Mouse (Mus musculus): ENCODE results near the gene Cd177. TPM values are rescaled to one million over a fixed set of nuclear protein-coding genes. Genes with fewer than 3 reads are reported as not detected.

Gene Cd177
- 0.62 TPM for polyA plus RNA-seq (2017; shearing (Covaris generic))

DNA sequence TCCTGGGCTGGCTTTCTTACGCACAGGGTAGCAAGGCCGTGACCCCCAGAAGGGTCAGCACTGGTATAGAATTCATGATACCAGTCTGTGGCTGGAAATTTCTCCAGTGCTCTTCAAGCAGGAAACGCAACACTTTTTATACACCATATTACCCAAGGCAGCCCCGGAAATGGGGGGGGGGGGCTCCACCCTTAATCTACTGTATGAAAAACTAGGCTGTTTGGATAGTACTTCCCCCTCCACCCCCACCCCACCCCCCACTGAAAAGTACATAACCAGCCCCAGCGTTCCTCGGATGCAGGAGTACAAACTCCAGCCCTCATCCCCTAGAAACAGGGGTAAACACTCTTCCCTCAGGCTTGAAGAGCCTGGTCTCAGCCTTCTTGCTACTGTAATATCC, at the start of gene Cd177:
TSS of gene Cd177 (minus strand) at position 101 of the 400 bp plus-strand sequence.

DNA sequence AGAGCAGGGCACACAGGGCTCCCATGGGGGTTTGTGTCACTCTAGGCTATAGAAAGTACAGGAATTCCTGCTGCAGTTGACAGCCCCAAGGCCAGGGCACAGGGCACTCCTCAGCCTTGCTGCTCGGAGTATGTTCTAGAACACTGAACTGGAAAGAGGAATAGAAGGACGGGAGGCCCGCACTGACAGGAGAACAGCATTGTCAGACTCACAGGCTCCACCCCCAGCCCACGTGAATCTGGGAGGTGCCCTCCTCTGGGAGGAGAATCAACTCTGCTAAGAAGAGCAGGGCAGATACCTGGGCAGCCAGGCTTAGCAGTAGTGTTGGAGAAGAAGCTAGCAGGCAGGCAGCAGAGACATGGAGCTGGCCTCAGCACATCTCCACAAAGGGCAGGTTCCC, 16.8 kb upstream of the Cd177 start, which contains the start of gene Ceacam10:
TSS of gene Ceacam10 (plus strand) at position 289 of the 400 bp plus-strand sequence.

GRCm38 (mm10) chr7:24726808-24727207, 33.3 kb downstream of the Cd177 start, which contains the start of gene Gm4763:
Gene Gm4763, minus strand, starts transcription at chr7:24726908.

GRCm38 (mm10) chr7:24708832-24709292, 51.2 kb downstream of the Cd177 start, which contains the start of gene BC049730:
Gene BC049730, plus strand, starts transcription at chr7:24709242.

Other genes starting within 250 kb of the Cd177 start
- not detected for gene AC161166.1, start 247.9 kb downstream of the Cd177 start, polyA plus RNA-seq (2017; shearing (Covaris generic))
- 0.67 TPM for gene Irgq, start 229.6 kb downstream of the Cd177 start, polyA plus RNA-seq (2017; shearing (Covaris generic))
- gene Pinlyp, start 214.2 kb downstream of the Cd177 start, polyA plus RNA-seq (2017; shearing (Covaris generic)), result not detected
- gene Xrcc1, start 214.0 kb downstream of the Cd177 start, polyA plus RNA-seq (2017; shearing (Covaris generic)), result 71.9 TPM
- 13.7 TPM for gene Ethe1, start 172.8 kb downstream of the Cd177 start, polyA plus RNA-seq (2017; shearing (Covaris generic))
- not detected for gene Zfp575, start 172.7 kb downstream of the Cd177 start, polyA plus RNA-seq (2017; shearing (Covaris generic))
- gene Phldb3, start 149.5 kb downstream of the Cd177 start, polyA plus RNA-seq (2017; shearing (Covaris generic)), result 1.1 TPM
- not detected for gene Lypd3, start 123.8 kb downstream of the Cd177 start, polyA plus RNA-seq (2017; shearing (Covaris generic))
- not detected for gene Tex101, start 83.6 kb downstream of the Cd177 start, polyA plus RNA-seq (2017; shearing (Covaris generic))
- not detected for gene BC049730, start 51.1 kb downstream of the Cd177 start, polyA plus RNA-seq (2017; shearing (Covaris generic))
- not detected for gene Gm4763, start 33.4 kb downstream of the Cd177 start, polyA plus RNA-seq (2017; shearing (Covaris generic))
- gene Ceacam10, start 16.9 kb upstream of the Cd177 start, polyA plus RNA-seq (2017; shearing (Covaris generic)), result not detected
- gene Gm9844, start 101.9 kb upstream of the Cd177 start, polyA plus RNA-seq (2017; shearing (Covaris generic)), result 19.4 TPM
- not detected for gene Lypd4, start 109.6 kb upstream of the Cd177 start, polyA plus RNA-seq (2017; shearing (Covaris generic))
- not detected for gene Dmrtc2, start 109.7 kb upstream of the Cd177 start, polyA plus RNA-seq (2017; shearing (Covaris generic))
- gene Rps19, start 124.1 kb upstream of the Cd177 start, polyA plus RNA-seq (2017; shearing (Covaris generic)), result 6,689 TPM
- 7.3 TPM for gene Cd79a, start 137.1 kb upstream of the Cd177 start, polyA plus RNA-seq (2017; shearing (Covaris generic))
- 593 TPM for gene Arhgef1, start 142.6 kb upstream of the Cd177 start, polyA plus RNA-seq (2017; shearing (Covaris generic))
- not detected for gene Gm4881, start 184.2 kb upstream of the Cd177 start, polyA plus RNA-seq (2017; shearing (Covaris generic))
- gene Rabac1, start 212.4 kb upstream of the Cd177 start, polyA plus RNA-seq (2017; shearing (Covaris generic)), result 801 TPM
- gene Atp1a3, start 245.6 kb upstream of the Cd177 start, polyA plus RNA-seq (2017; shearing (Covaris generic)), result 4.7 TPM